Mouse (Mus musculus) neural tube, embryonic 11.5 days (tissue): ENCODE results near the gene Ifitm7. TPM values are rescaled to one million over a fixed set of nuclear protein-coding genes. Genes with fewer than 3 reads are reported as not detected.
A peak's percentile ranks its signal among the peaks of the same experiment; 100 is the strongest.
"Not testable (repeated sequence)": the region's sequence is repeated elsewhere in the genome, so short reads cannot be mapped to it uniquely, and the experiment has no call there.

Experiments used
- ATAC-seq: fragments of 200-750 bp; cut with Nextera tagmentation; 2 replicates; pipeline ENCODE4 v1.8.0; 2017; ENCODE audit warnings: moderate number of reproducible peaks, mild to moderate bottlenecking, moderate TSS enrichment, moderate library complexity; ENCODE audit not compliant: insufficient read depth, low FRiP score, low TSS enrichment
- DNase-seq: peaks from one replicate; pipeline ENCODE4 v3.0.0-alpha.2; 2015; ENCODE audit warnings: low spot score
- H3K27ac ChIP-seq: fragments of 300-500 bp; sonication (generic); 2 replicates; pipeline ENCODE4 v1.5.1; 2014; ENCODE audit warnings: low read depth, mild to moderate bottlenecking, low read length
- H3K27me3 ChIP-seq: fragments of 300-500 bp; sonication (generic); 2 replicates; pipeline ENCODE4 v1.6.1; 2014; ENCODE audit warnings: mild to moderate bottlenecking, low read length, mixed read lengths; ENCODE audit not compliant: control insufficient read depth, insufficient read depth
- H3K36me3 ChIP-seq: fragments of 300-500 bp; sonication (generic); 2 replicates; pipeline ENCODE4 v1.6.1; 2014; ENCODE audit warnings: mild to moderate bottlenecking, low read length, moderate library complexity, mixed read lengths; ENCODE audit not compliant: control insufficient read depth, insufficient read depth
- H3K4me1 ChIP-seq: fragments of 300-500 bp; sonication (generic); 2 replicates; pipeline ENCODE4 v1.6.1; 2014; ENCODE audit warnings: low read length, mixed read lengths; ENCODE audit not compliant: control insufficient read depth, insufficient read depth
- H3K4me2 ChIP-seq: fragments of 300-500 bp; sonication (generic); 2 replicates; pipeline ENCODE4 v1.6.1; 2014; ENCODE audit warnings: low read depth, mild to moderate bottlenecking, moderate library complexity
- H3K4me3 ChIP-seq: fragments of 300-500 bp; sonication (generic); 2 replicates; pipeline ENCODE4 v1.5.1; 2014; ENCODE audit warnings: low read depth, low read length
- H3K9ac ChIP-seq: fragments of 300-500 bp; sonication (generic); 2 replicates; pipeline ENCODE4 v1.6.1; 2014; ENCODE audit warnings: mild to moderate bottlenecking, low read length
- H3K9me3 ChIP-seq: fragments of 300-500 bp; sonication (generic); 2 replicates; pipeline ENCODE4 v1.6.1; 2016; ENCODE audit warnings: low read length; ENCODE audit not compliant: control insufficient read depth
- WGBS: fragments of 180-500 bp; shearing (Covaris S2); extraction: QIAGEN DNeasy Blood & Tissue Kit; methylation state at CpG from one replicate; pipeline ENCODE4 v1.1.7; 2014; 5-methylcytosine and 5-hydroxymethylcytosine counted together
- polyA plus RNA-seq: library from polyadenylated mRNA; unstranded; fragments of >200 nt; fragmentation: Nextera tagmentation; extraction: Ambion mirVana; gene quantifications from 2 replicates; pipeline ENCODE4 v1.2.1, GENCODE M21; 2014

The Ifitm7 gene
- polyA plus RNA-seq, 1 experiment from 2014 or later, result not detected

DNA sequence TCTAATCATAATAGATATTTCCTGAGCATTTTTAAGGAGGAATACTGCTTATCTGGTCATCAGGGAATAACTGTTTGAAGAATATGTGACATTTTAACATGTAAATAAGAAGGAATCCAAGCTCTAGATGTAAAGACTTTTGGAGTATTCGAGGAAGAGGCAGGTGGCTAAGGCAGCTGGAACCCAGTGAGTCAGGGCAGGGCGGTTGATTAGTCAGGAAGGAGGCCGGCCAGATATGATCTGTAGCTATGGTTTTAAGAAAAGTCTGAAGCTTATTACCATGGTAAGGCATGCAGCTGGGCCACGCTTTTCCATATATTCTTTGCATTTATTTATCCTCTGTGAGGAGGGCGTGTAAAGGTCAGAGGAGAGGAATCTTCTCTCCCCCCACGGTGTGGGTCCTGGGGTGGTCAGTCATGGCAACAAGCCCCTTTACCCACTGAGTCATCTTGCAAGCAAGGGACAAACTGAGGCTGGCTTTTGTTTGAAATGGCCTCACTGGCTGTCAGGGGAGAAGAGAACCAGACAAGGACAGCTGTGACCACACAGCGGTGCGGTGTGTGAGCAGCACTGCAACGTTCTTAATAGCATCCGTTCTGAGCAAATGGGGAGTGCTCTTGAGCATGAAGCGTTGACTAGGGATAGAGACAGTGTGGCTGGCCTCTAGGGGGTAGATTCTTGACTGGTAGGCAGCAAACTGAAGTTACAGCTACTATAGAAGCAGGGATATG is 6.0 kb upstream of the Ifitm7 start:
- Histone ChIP-seq H3K27me3 (no peaks in the 10 kb centered on the region), H3K4me2 (no peak overlapping the region), H3K9ac (no peak overlapping the region), H3K9me3 (no peaks in the 10 kb centered on the region), H3K36me3 (no peaks in the 10 kb centered on the region), H3K4me3 (no peak overlapping the region), H3K4me1 (no peaks in the 10 kb centered on the region), H3K27ac (no peak overlapping the region)
- no peak for ATAC-seq
- DNase-seq, result no peak
- 83% methylated on average over 11 of the region's 11 CpGs for WGBS

DNA sequence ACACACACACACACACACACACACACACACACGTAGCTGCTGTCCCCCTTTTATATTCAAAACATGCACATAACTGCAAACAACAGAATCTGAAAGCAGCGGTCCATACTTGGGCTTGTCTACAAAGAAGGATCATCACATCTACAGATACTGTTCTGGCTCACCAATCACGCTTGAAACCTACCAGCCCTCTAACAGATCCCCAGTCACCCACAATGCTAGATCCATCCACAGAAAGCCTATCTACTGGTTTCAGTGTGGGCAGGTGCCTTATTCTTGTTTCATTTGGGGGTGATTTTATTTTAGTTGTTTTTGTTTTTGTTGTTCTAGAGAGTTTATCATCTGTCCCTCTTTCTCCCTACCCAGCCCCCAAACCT is 503 bp downstream of the Ifitm7 start:
- WGBS, result 72% methylated on average over 3 of the region's 3 CpGs
- H3K9me3 ChIP-seq, result no peaks in the 10 kb centered on the region
- DNase-seq, result no peak

GRCm38 (mm10) chr16:13983161-13983560 is 3.5 kb downstream of the Ifitm7 start:
- Histone ChIP-seq H3K9me3 (no peaks in the 10 kb centered on the region), H3K4me3 (no peak overlapping the region), H3K9ac (no peak overlapping the region), H3K4me2 (no peak overlapping the region), H3K27me3 (no peaks in the 10 kb centered on the region), H3K4me1 (no peaks in the 10 kb centered on the region), H3K27ac (no peak overlapping the region), H3K36me3 (no peaks in the 10 kb centered on the region)
- DNase-seq, result no peak
- no peak for ATAC-seq
- WGBS, result 94% methylated on average over 5 of the region's 5 CpGs

More for the DNA sequence above, 503 bp downstream of the Ifitm7 start:
- H3K36me3 ChIP-seq, result no peaks in the 10 kb centered on the region
- H3K4me1 ChIP-seq, result no peaks in the 10 kb centered on the region
- H3K4me2 ChIP-seq, result peak overlapping the region; percentile 71
- H3K4me3 ChIP-seq, result peak overlapping the region; percentile 48
- H3K27me3 ChIP-seq, result no peaks in the 10 kb centered on the region
- H3K9ac ChIP-seq, result peak overlapping the region; percentile 80; the same call in 1 of the 2 replicates
- peak; percentile 25; the same call in 1 of the 2 replicates for ATAC-seq
- H3K27ac ChIP-seq, result no peak overlapping the region

DNA sequence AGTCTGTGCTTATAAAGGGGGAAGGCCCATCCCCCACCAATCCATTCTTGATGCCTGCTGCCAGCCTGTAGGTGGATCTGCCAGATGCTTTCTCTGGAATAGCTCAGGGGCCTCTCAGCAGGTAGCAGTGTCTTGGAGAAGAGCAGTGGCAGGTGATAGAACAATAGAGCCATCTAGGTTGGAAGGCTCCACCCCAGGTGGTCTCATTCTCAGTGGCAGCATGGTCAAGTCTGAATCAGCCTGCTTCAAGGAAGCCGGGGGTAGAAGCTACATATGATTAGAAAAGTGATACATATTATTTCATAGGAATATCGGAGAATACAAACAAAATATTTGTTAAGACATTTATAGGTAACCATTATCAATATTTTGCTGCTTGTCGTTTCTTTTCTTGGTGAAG is 5.0 kb downstream of the Ifitm7 start:
- not testable (repeated sequence) for ATAC-seq, DNase-seq, H3K4me1 ChIP-seq, H3K4me3 ChIP-seq, H3K9me3 ChIP-seq, H3K9ac ChIP-seq, H3K4me2 ChIP-seq, H3K27ac ChIP-seq, H3K36me3 ChIP-seq, H3K27me3 ChIP-seq
- WGBS, result 68% methylated on average over 3 of the region's 3 CpGs

DNA sequence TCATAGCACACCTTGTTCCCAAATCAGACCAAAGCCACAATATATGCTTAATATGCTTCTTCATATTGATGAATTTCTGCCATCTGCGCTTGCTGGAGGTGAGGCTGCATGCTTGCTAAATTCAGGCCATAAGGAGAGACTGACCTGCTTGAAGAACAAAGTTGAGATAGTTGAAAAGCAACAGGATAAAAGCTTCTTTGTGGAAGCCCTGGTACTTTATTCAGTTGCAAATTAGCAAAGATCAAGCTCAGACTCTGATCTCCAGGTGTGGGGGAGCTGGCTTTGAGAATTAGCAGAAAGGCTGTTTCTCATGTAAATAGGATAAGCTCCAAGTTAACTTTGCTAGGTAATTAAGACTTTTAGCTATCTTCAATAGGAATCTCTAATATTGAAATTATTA is 9.7 kb downstream of the Ifitm7 start:
- ATAC-seq, H3K27ac ChIP-seq, H3K4me3 ChIP-seq, DNase-seq, H3K9ac ChIP-seq, H3K4me1 ChIP-seq, H3K36me3 ChIP-seq, H3K27me3 ChIP-seq, H3K4me2 ChIP-seq, H3K9me3 ChIP-seq: not testable (repeated sequence)
- WGBS, result 64% methylated on average over 1 of the region's 1 CpGs

DNA sequence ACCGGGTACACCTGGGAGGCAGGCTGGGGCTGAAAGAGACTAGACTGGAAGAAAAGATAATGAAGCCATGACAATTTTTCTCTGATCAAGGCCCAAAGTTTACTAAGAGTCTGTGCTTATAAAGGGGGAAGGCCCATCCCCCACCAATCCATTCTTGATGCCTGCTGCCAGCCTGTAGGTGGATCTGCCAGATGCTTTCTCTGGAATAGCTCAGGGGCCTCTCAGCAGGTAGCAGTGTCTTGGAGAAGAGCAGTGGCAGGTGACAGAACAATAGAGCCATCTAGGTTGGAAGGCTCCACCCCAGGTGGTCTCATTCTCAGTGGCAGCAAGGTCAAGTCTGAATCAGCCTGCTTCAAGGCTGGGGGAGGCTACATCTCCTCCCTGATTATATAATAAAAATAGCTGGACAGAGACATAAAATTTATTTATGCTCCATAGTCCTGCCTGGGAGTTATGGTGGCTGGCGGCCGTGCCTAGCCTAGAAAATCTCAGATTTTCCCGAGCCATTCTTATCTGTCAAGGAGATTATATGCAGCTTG is 10.3 kb downstream of the Ifitm7 start:
- not testable (repeated sequence) for H3K4me3 ChIP-seq, DNase-seq, H3K27me3 ChIP-seq, H3K36me3 ChIP-seq, H3K4me2 ChIP-seq, H3K4me1 ChIP-seq, H3K27ac ChIP-seq, ATAC-seq, H3K9me3 ChIP-seq, H3K9ac ChIP-seq
- 80% methylated on average over 4 of the region's 4 CpGs for WGBS

DNA sequence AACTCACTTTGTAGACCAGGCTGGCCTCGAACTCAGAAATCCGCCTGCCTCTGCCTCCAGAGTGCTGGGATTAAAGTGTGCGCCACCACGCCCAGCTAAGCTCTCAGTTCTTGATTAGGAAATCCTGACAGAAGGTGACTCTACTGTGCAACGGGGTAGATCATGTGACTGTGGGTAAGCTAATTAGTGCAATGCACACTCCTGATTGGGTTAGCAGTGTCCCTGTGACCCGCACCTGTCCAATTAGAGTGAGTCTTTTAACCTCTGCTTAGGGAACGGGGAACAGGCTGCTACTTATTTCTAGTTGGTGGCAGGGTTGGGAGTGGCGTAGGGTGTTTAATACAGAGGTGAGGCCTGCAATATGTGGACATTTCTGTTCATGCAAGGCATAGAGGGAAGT is 14.6 kb downstream of the Ifitm7 start:
- DNase-seq, result no peak
- no peaks in the 10 kb centered on the region for H3K36me3 ChIP-seq
- WGBS, result 91% methylated on average over 7 of the region's 8 CpGs
- no peaks in the 10 kb centered on the region for H3K27me3 ChIP-seq
- no peaks in the 10 kb centered on the region for H3K4me1 ChIP-seq
- no peak overlapping the region for H3K27ac ChIP-seq
- H3K4me3 ChIP-seq, result no peak overlapping the region
- H3K9ac ChIP-seq, result no peak overlapping the region
- no peaks in the 10 kb centered on the region for H3K9me3 ChIP-seq
- no peak overlapping the region for H3K4me2 ChIP-seq
- no peak for ATAC-seq

- Histone ChIP-seq H3K4me3 (no peak overlapping the region), H3K36me3 (no peaks in the 10 kb centered on the region), H3K27me3 (no peaks in the 10 kb centered on the region), H3K9me3 (no peaks in the 10 kb centered on the region), H3K4me1 (no peaks in the 10 kb centered on the region), H3K9ac (no peak overlapping the region), H3K4me2 (no peak overlapping the region), H3K27ac (no peak overlapping the region)
- ATAC-seq, result no peak
- no peak for DNase-seq
- 90% methylated on average over 1 of the region's 1 CpGs for WGBS
Measured at GRCm38 (mm10) chr16:13969096-13969495, 17.6 kb downstream of the Ifitm7 start.

DNA sequence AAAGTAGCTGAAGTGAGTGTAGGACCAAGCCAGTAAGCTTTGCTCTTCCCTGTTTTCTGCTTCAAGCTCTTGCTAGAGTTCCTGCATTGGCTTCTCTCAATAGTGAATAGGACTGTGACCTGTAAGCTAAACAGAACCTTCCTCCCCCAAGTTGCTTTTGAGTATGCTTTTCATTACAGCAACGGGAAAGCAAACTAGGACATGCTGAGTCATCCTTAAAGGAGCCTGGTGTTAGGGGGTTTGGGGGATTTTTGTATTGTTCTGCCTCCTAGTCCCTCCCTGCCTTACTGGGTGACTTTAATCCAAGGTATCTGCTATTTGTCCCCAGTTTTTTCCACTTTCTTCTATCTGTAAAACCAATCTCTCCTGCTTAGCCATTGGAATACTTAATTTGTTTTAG is 24.6 kb downstream of the Ifitm7 start:
- Histone ChIP-seq H3K36me3 (no peaks in the 10 kb centered on the region), H3K4me3 (no peak overlapping the region), H3K9ac (no peak overlapping the region), H3K4me2 (no peak overlapping the region), H3K27me3 (no peaks in the 10 kb centered on the region), H3K9me3 (no peaks in the 10 kb centered on the region), H3K4me1 (no peaks in the 10 kb centered on the region), H3K27ac (no peak overlapping the region)
- DNase-seq, result no peak
- 60% methylated on average over 1 of the region's 1 CpGs for WGBS
- ATAC-seq, result no peak
